ENCODE assay signal across 9 mouse cellular contexts in genomic region chr13:73446494-73446893, GRCm38 (mm10). TPM values are rescaled to one million over a fixed set of nuclear protein-coding genes. Genes with fewer than 3 reads are reported as not detected.
DNase-seq lines count a peak whose midpoint lies in the region; ATAC-seq lines count a peak whose summit lies in the region.
"Had no signal": no experiment of that assay in that cellular context is flagged by ENCODE, and none has a peak within 500 bp of the region (broad histone marks: within the 10 kb centered on the region; RNA-seq: fewer than 3 reads in every experiment).

No protein-coding gene starts in this region.

- H3K9me3 ChIP-seq in heart, embryonic 16.5 days (replicated peaks; ENCODE audit: control insufficient read depth, low read length): no peaks in the 10 kb centered on the region
- no peaks in the 10 kb centered on the region for H3K9me3 ChIP-seq in embryonic facial prominence, embryonic 10.5 days
- H3K9me3 ChIP-seq in hindbrain, embryonic 16.5 days (ENCODE audit: control insufficient read depth, low read length): no peaks in the 10 kb centered on the region

- no peak overlapping the region for H3K4me3 ChIP-seq in heart, embryonic 16.5 days (ENCODE audit: low read length)
- H3K4me3 ChIP-seq in embryonic facial prominence, embryonic 10.5 days: no peak overlapping the region
- H3K4me3 ChIP-seq in hindbrain, embryonic 16.5 days (ENCODE audit: low read length): no peak overlapping the region

- peak; percentile 43; the same call in 1 of the 2 replicates for ATAC-seq in heart, embryonic 16.5 days (replicated peaks; ENCODE audit: extremely low read depth, insufficient read depth, low FRiP score)
- peak; percentile 93 for ATAC-seq in hindbrain, embryonic 16.5 days

- 46% methylated on average over 4 of the region's 4 CpGs for WGBS in heart, embryonic 16.5 days
- WGBS in embryonic facial prominence, embryonic 10.5 days: 50% methylated on average over 4 of the region's 4 CpGs
- 41% methylated on average over 4 of the region's 4 CpGs for WGBS in hindbrain, embryonic 16.5 days

- no peak overlapping the region for H3K9ac ChIP-seq in heart, embryonic 16.5 days (ENCODE audit: low read length)
- H3K9ac ChIP-seq in hindbrain, embryonic 16.5 days (ENCODE audit: low read depth, low read length): no peak overlapping the region

- no peaks in the 10 kb centered on the region for H3K36me3 ChIP-seq in heart, embryonic 16.5 days (ENCODE audit: control insufficient read depth, insufficient read depth)
- H3K36me3 ChIP-seq in embryonic facial prominence, embryonic 10.5 days (replicated peaks): no peaks in the 10 kb centered on the region
- no peaks in the 10 kb centered on the region for H3K36me3 ChIP-seq in hindbrain, embryonic 16.5 days (ENCODE audit: control insufficient read depth, insufficient read depth, low read length)

- H3K27me3 ChIP-seq in heart, embryonic 16.5 days (ENCODE audit: control insufficient read depth, insufficient read depth, low read length): no peaks in the 10 kb centered on the region
- H3K27me3 ChIP-seq in embryonic facial prominence, embryonic 10.5 days (replicated peaks; ENCODE audit: low read depth, poor library complexity, severe bottlenecking): no peaks in the 10 kb centered on the region
- no peaks in the 10 kb centered on the region for H3K27me3 ChIP-seq in hindbrain, embryonic 16.5 days (replicated peaks; ENCODE audit: control insufficient read depth, insufficient read depth, low read length)

- H3K27ac ChIP-seq in heart, embryonic 16.5 days (ENCODE audit: low read length): no peak overlapping the region
- H3K27ac ChIP-seq in embryonic facial prominence, embryonic 10.5 days (replicated peaks): no peak overlapping the region
- H3K27ac ChIP-seq in hindbrain, embryonic 16.5 days (ENCODE audit: low read depth, low read length): peak overlapping the region; percentile 72

- H3K4me1 ChIP-seq in heart, embryonic 16.5 days (ENCODE audit: control insufficient read depth, insufficient read depth, low read length): peaks cover 20% of the 10 kb centered on the region
- peaks cover 15% of the 10 kb centered on the region for H3K4me1 ChIP-seq in embryonic facial prominence, embryonic 10.5 days
- H3K4me1 ChIP-seq in hindbrain, embryonic 16.5 days (ENCODE audit: control insufficient read depth, insufficient read depth, low read depth, low read length): no peaks in the 10 kb centered on the region

- DNase-seq in heart, adult 9 months (ENCODE audit: low spot score in 2 of 2): no peak
- DNase-seq in embryonic facial prominence, embryonic 10.5 days (ENCODE audit: low spot score): peak; percentile 31
- DNase-seq in lung, postnatal 14 days: peak; percentile 42
- no peak for DNase-seq in layer of hippocampus, adult 11-12 months (ENCODE audit: low spot score)
- no peak for DNase-seq in natural killer cell, adult 2 months (ENCODE audit: low spot score in 2 of 2)
- DNase-seq in urinary bladder, postnatal 36 days (ENCODE audit: low spot score in 2 of 2): no peak
- DNase-seq: cerebellum, adult 8-10 months had no signal

- H3K4me2 ChIP-seq in heart, embryonic 16.5 days (ENCODE audit: low read depth, low read length): no peak overlapping the region
- H3K4me2 ChIP-seq in hindbrain, embryonic 16.5 days (ENCODE audit: low read length): no peak overlapping the region

RNA-seq across cellular contexts. Expression of gene Lpcat1, which starts 20.5 kb away (rescaled TPM):
- polyA plus RNA-seq in heart, embryonic 16.5 days (2015; fragmentation: Nextera tagmentation; extraction: Ambion mirVana): 17.4 and 24.0 TPM in 2 replicates
- polyA plus RNA-seq in embryonic facial prominence, embryonic 10.5 days (2016; fragmentation: Nextera tagmentation; extraction: Ambion mirVana): 59.4 and 60.5 TPM in 2 replicates
- polyA plus RNA-seq in hindbrain, embryonic 16.5 days (2015; fragmentation: Nextera tagmentation; extraction: Ambion mirVana): 71.6 and 72.9 TPM in 2 replicates

Comparison
In these comparisons a context has a peak if more than half of its experiments do, and no peak if none do; other contexts are left out.
1. DNase-seq: peak in embryonic facial prominence, embryonic 10.5 days (single experiment) and lung, postnatal 14 days (single experiment); none in heart, adult 9 months (0 of 2), layer of hippocampus, adult 11-12 months (single experiment), natural killer cell, adult 2 months (0 of 2) and urinary bladder, postnatal 36 days (0 of 2).